Mouse (Mus musculus): ENCODE results near the gene Ptpro. TPM values are rescaled to one million over a fixed set of nuclear protein-coding genes. Genes with fewer than 3 reads are reported as not detected.
A peak's percentile ranks its signal among the peaks of the same experiment; 100 is the strongest.
"Not testable (repeated sequence)": the region's sequence is repeated elsewhere in the genome, so short reads cannot be mapped to it uniquely, and the experiment has no call there.

Gene Ptpro
- polyA plus RNA-seq, 1 experiment from 2014 or later, result 63.5 TPM

GRCm38 (mm10) chr6:137440559-137441486, 188.7 kb downstream of the Ptpro start:
- ATAC-seq, result no peak
- WGBS, result 85% methylated on average over 19 of the region's 19 CpGs

GRCm38 (mm10) chr6:137443089-137443488, 191.0 kb downstream of the Ptpro start:
- Histone ChIP-seq H3K4me1 (replicated peaks; ENCODE audit: control insufficient read depth, insufficient read depth, low read length) (peaks cover 2% of the 10 kb centered on the region; the same call in 1 of the 2 replicates), H3K9ac (replicated peaks; ENCODE audit: low read depth, low read length) (no peak overlapping the region), H3K27ac (ENCODE audit: low read length) (no peak overlapping the region), H3K9me3 (ENCODE audit: control insufficient read depth, low read length) (no peaks in the 10 kb centered on the region), H3K27me3 (replicated peaks; ENCODE audit: control insufficient read depth, insufficient read depth, low read length) (0 out of 2 replicates have a peak, but pooled peaks cover 2% of the 10 kb centered on the region), H3K4me3 (replicated peaks; ENCODE audit: low read length) (no peak overlapping the region), H3K36me3 (ENCODE audit: control insufficient read depth, insufficient read depth) (peaks cover 12% of the 10 kb centered on the region), H3K4me2 (ENCODE audit: low read length) (no peak overlapping the region)
- 90% methylated on average over 12 of the region's 12 CpGs for WGBS
- no peak for ATAC-seq

More at GRCm38 (mm10) chr6:137440559-137441486, 188.7 kb downstream of the Ptpro start:
- Histone ChIP-seq H3K9ac (replicated peaks; ENCODE audit: low read depth, low read length) (no peak overlapping the region), H3K9me3 (ENCODE audit: control insufficient read depth, low read length) (no peaks in the 10 kb centered on the region), H3K36me3 (ENCODE audit: control insufficient read depth, insufficient read depth) (peaks cover 12% of the 10 kb centered on the region), H3K27me3 (replicated peaks; ENCODE audit: control insufficient read depth, insufficient read depth, low read length) (0 out of 2 replicates have a peak, but pooled peaks cover 2% of the 10 kb centered on the region), H3K4me2 (ENCODE audit: low read length) (no peak overlapping the region), H3K4me1 (replicated peaks; ENCODE audit: control insufficient read depth, insufficient read depth, low read length) (peaks cover 8% of the 10 kb centered on the region), H3K27ac (ENCODE audit: low read length) (no peak overlapping the region), H3K4me3 (replicated peaks; ENCODE audit: low read length) (no peak overlapping the region)

GRCm38 (mm10) chr6:137446116-137446515, 194.0 kb downstream of the Ptpro start:
- not testable (repeated sequence) for H3K27ac ChIP-seq (ENCODE audit: low read length)
- peak; percentile 57; the same call in 1 of the 2 replicates for ATAC-seq

GRCm38 (mm10) chr6:137455537-137456041, 203.5 kb downstream of the Ptpro start:
- Histone ChIP-seq H3K27ac (ENCODE audit: low read length) (no peak overlapping the region), H3K4me1 (replicated peaks; ENCODE audit: control insufficient read depth, insufficient read depth, low read length) (no peaks in the 10 kb centered on the region), H3K9me3 (ENCODE audit: control insufficient read depth, low read length) (no peaks in the 10 kb centered on the region), H3K36me3 (ENCODE audit: control insufficient read depth, insufficient read depth) (no peaks in the 10 kb centered on the region), H3K4me2 (ENCODE audit: low read length) (no peak overlapping the region), H3K4me3 (replicated peaks; ENCODE audit: low read length) (no peak overlapping the region), H3K9ac (replicated peaks; ENCODE audit: low read depth, low read length) (no peak overlapping the region), H3K27me3 (replicated peaks; ENCODE audit: control insufficient read depth, insufficient read depth, low read length) (no peaks in the 10 kb centered on the region)
- 7% methylated on average over 10 of the region's 10 CpGs for WGBS
- ATAC-seq, result peak; percentile 89

More at GRCm38 (mm10) chr6:137446116-137446515, 194.0 kb downstream of the Ptpro start:
- not testable (repeated sequence) for H3K9me3 ChIP-seq (ENCODE audit: control insufficient read depth, low read length); H3K9ac ChIP-seq (replicated peaks; ENCODE audit: low read depth, low read length); H3K4me2 ChIP-seq (ENCODE audit: low read length); H3K4me3 ChIP-seq (replicated peaks; ENCODE audit: low read length); H3K4me1 ChIP-seq (replicated peaks; ENCODE audit: control insufficient read depth, insufficient read depth, low read length); H3K27me3 ChIP-seq (replicated peaks; ENCODE audit: control insufficient read depth, insufficient read depth, low read length)
- WGBS, result 72% methylated on average over 6 of the region's 7 CpGs
- H3K36me3 ChIP-seq (ENCODE audit: control insufficient read depth, insufficient read depth), result peaks cover 12% of the 10 kb centered on the region

- 0 out of 2 replicates have a peak, but pooled peaks have one; percentile 11 for ATAC-seq
- 76% methylated on average over 7 of the region's 7 CpGs for WGBS
- Histone ChIP-seq H3K36me3 (ENCODE audit: control insufficient read depth, insufficient read depth) (no peaks in the 10 kb centered on the region), H3K27me3 (replicated peaks; ENCODE audit: control insufficient read depth, insufficient read depth, low read length) (no peaks in the 10 kb centered on the region), H3K9me3 (ENCODE audit: control insufficient read depth, low read length) (no peaks in the 10 kb centered on the region), H3K9ac (replicated peaks; ENCODE audit: low read depth, low read length) (no peak overlapping the region), H3K4me2 (ENCODE audit: low read length) (no peak overlapping the region), H3K4me3 (replicated peaks; ENCODE audit: low read length) (no peak overlapping the region), H3K27ac (ENCODE audit: low read length) (no peak overlapping the region), H3K4me1 (replicated peaks; ENCODE audit: control insufficient read depth, insufficient read depth, low read length) (no peaks in the 10 kb centered on the region)
These were observed 203.9 kb downstream of the Ptpro start for GRCm38 (mm10) chr6:137456064-137456463.

- Histone ChIP-seq H3K36me3 (ENCODE audit: control insufficient read depth, insufficient read depth) (no peaks in the 10 kb centered on the region), H3K4me1 (replicated peaks; ENCODE audit: control insufficient read depth, insufficient read depth, low read length) (no peaks in the 10 kb centered on the region), H3K27me3 (replicated peaks; ENCODE audit: control insufficient read depth, insufficient read depth, low read length) (no peaks in the 10 kb centered on the region), H3K9me3 (ENCODE audit: control insufficient read depth, low read length) (no peaks in the 10 kb centered on the region), H3K27ac (ENCODE audit: low read length) (no peak overlapping the region), H3K9ac (replicated peaks; ENCODE audit: low read depth, low read length) (no peak overlapping the region), H3K4me3 (replicated peaks; ENCODE audit: low read length) (no peak overlapping the region), H3K4me2 (ENCODE audit: low read length) (no peak overlapping the region)
- ATAC-seq, result no peak
- WGBS, result 64% methylated on average over 7 of the region's 7 CpGs
These were observed 205.1 kb downstream of the Ptpro start for GRCm38 (mm10) chr6:137457210-137457609.

- H3K4me3 ChIP-seq (replicated peaks; ENCODE audit: low read length), result no peak overlapping the region
- no peaks in the 10 kb centered on the region for H3K9me3 ChIP-seq (ENCODE audit: control insufficient read depth, low read length)
- H3K36me3 ChIP-seq (ENCODE audit: control insufficient read depth, insufficient read depth), result peaks cover 3% of the 10 kb centered on the region; the same call in 1 of the 2 replicates
- no peaks in the 10 kb centered on the region for H3K4me1 ChIP-seq (replicated peaks; ENCODE audit: control insufficient read depth, insufficient read depth, low read length)
- H3K27me3 ChIP-seq (replicated peaks; ENCODE audit: control insufficient read depth, insufficient read depth, low read length), result no peaks in the 10 kb centered on the region
- ATAC-seq, result no peak
- WGBS, result 86% methylated on average over 7 of the region's 7 CpGs
- no peak overlapping the region for H3K9ac ChIP-seq (replicated peaks; ENCODE audit: low read depth, low read length)
- no peak overlapping the region for H3K27ac ChIP-seq (ENCODE audit: low read length)
- no peak overlapping the region for H3K4me2 ChIP-seq (ENCODE audit: low read length)
These were observed 206.0 kb downstream of the Ptpro start for GRCm38 (mm10) chr6:137458136-137458535.

GRCm38 (mm10) chr6:137463771-137464170, 211.7 kb downstream of the Ptpro start:
- Histone ChIP-seq H3K4me2 (ENCODE audit: low read length) (no peak overlapping the region), H3K9ac (replicated peaks; ENCODE audit: low read depth, low read length) (no peak overlapping the region), H3K9me3 (ENCODE audit: control insufficient read depth, low read length) (no peaks in the 10 kb centered on the region), H3K36me3 (ENCODE audit: control insufficient read depth, insufficient read depth) (peaks cover 3% of the 10 kb centered on the region; the same call in 1 of the 2 replicates), H3K4me3 (replicated peaks; ENCODE audit: low read length) (no peak overlapping the region), H3K4me1 (replicated peaks; ENCODE audit: control insufficient read depth, insufficient read depth, low read length) (0 out of 2 replicates have a peak, but pooled peaks cover 3% of the 10 kb centered on the region), H3K27ac (ENCODE audit: low read length) (no peak overlapping the region), H3K27me3 (replicated peaks; ENCODE audit: control insufficient read depth, insufficient read depth, low read length) (no peaks in the 10 kb centered on the region)
- 93% methylated on average over 5 of the region's 5 CpGs for whole genome bisulfite sequencing
- ATAC-seq, result no peak

GRCm38 (mm10) chr6:137465253-137465652, 213.1 kb downstream of the Ptpro start:
- Histone ChIP-seq H3K27ac (ENCODE audit: low read length) (no peak overlapping the region), H3K4me1 (replicated peaks; ENCODE audit: control insufficient read depth, insufficient read depth, low read length) (0 out of 2 replicates have a peak, but pooled peaks cover 3% of the 10 kb centered on the region)

More at GRCm38 (mm10) chr6:137465253-137465652, 213.1 kb downstream of the Ptpro start:
- no peak overlapping the region for H3K4me3 ChIP-seq (replicated peaks; ENCODE audit: low read length)
- H3K36me3 ChIP-seq (ENCODE audit: control insufficient read depth, insufficient read depth), result peaks cover 3% of the 10 kb centered on the region; the same call in 1 of the 2 replicates
- H3K27me3 ChIP-seq (replicated peaks; ENCODE audit: control insufficient read depth, insufficient read depth, low read length), result no peaks in the 10 kb centered on the region
- ATAC-seq, result peak; percentile 78
- H3K9me3 ChIP-seq (ENCODE audit: control insufficient read depth, low read length), result no peaks in the 10 kb centered on the region
- 11% methylated on average over 2 of the region's 2 CpGs for WGBS
- H3K9ac ChIP-seq (replicated peaks; ENCODE audit: low read depth, low read length), result no peak overlapping the region
- no peak overlapping the region for H3K4me2 ChIP-seq (ENCODE audit: low read length)
